Mouse (Mus musculus) hindbrain, postnatal 0 days (tissue): ENCODE measurements around the gene Nsmce4a. TPM values are rescaled to one million over a fixed set of nuclear protein-coding genes. Genes with fewer than 3 reads are reported as not detected.

Source experiments
- ATAC-seq: fragments of 200-750 bp; cut with Nextera tagmentation; 2 replicates; pipeline ENCODE4 v1.8.0; 2017; ENCODE audit warnings: mild to moderate bottlenecking, moderate TSS enrichment, moderate library complexity
- DNase-seq: peaks from one replicate; pipeline ENCODE4 v3.0.0-alpha.2; 2015; ENCODE audit warnings: low spot score
- H3K27ac ChIP-seq: fragments of 300-500 bp; sonication (generic); 2 replicates; pipeline ENCODE4 v1.5.1; 2014; ENCODE audit warnings: mild to moderate bottlenecking
- H3K27me3 ChIP-seq: fragments of 300-500 bp; sonication (generic); 2 replicates; pipeline ENCODE4 v1.6.1; 2014; ENCODE audit warnings: low read length, mixed read lengths; ENCODE audit not compliant: insufficient read depth
- H3K36me3 ChIP-seq: fragments of 300-500 bp; sonication (generic); 2 replicates; pipeline ENCODE4 v1.6.1; 2014; ENCODE audit warnings: low read length, mixed read lengths; ENCODE audit not compliant: insufficient read depth
- H3K4me1 ChIP-seq: fragments of 300-500 bp; sonication (generic); 2 replicates; pipeline ENCODE4 v1.6.1; 2014; ENCODE audit warnings: antibody characterized with exemption, low read length, mixed read lengths; ENCODE audit not compliant: insufficient read depth
- H3K4me2 ChIP-seq: fragments of 300-500 bp; sonication (generic); 2 replicates; pipeline ENCODE4 v1.6.1; 2014; ENCODE audit warnings: low read depth, mild to moderate bottlenecking, low read length, moderate library complexity, mixed read lengths
- H3K4me3 ChIP-seq: fragments of 300-500 bp; sonication (generic); 2 replicates; pipeline ENCODE4 v1.5.1; 2014; ENCODE audit warnings: low read length
- H3K9ac ChIP-seq: fragments of 300-500 bp; sonication (generic); replicated peaks from 2 replicates; pipeline ENCODE4 v1.6.1; 2014; ENCODE audit warnings: mild to moderate bottlenecking, low read length, moderate library complexity, mixed read lengths
- H3K9me3 ChIP-seq: fragments of 300-500 bp; sonication (generic); 2 replicates; pipeline ENCODE4 v1.6.1; 2016; ENCODE audit warnings: low read length, mixed read lengths
- CTCF ChIP-seq: IDR thresholded peaks from 2 replicates; pipeline ENCODE4 v1.5.1; 2016; ENCODE audit warnings: antibody characterized with exemption, control low read depth, low read depth
- WGBS: fragments of 180-500 bp; shearing (Covaris S2); extraction: QIAGEN DNeasy Blood & Tissue Kit; methylation state at CpG from one replicate; pipeline ENCODE4 v1.1.7; 2014; 5-methylcytosine and 5-hydroxymethylcytosine counted together
- polyA plus RNA-seq: library from polyadenylated mRNA; unstranded; fragments of >200 nt; fragmentation: Nextera tagmentation; extraction: Ambion mirVana; gene quantifications from 2 replicates; pipeline ENCODE4 v1.2.1, GENCODE M21; 2015
- total RNA-seq: library from RNA; depleted of rRNA; stranded (reverse); fragments of >200 nt; gene quantifications from 2 replicates; pipeline ENCODE4 v1.2.3, GENCODE M21; 2014; rRNA removed

Gene Nsmce4a
- total and polyA plus RNA-seq, 2 experiments from 2014 or later, result 42.0 to 82.3 TPM

DNA sequence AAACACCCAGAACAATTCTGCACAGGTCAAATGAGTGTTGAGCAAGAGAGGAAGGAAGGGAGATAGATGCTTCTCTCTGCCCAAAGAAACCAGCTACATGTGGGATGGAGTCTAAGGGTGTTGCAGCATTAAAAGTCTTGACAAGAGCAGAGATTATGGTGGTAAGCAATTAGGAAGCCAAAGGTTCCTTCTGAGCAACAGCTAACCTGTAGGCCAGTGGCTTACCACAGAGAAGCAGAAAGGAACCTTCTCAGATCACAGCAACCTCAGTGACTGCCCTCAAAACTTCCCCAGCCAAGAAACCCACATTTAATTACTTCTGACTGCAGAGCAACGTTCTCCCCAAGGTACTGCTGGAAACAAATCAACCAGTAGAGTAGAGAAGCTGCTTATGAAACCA is 71.4 kb downstream of the Nsmce4a start:
- TF ChIP-seq CTCF, result no peak
- ATAC-seq, result no peak
- DNase-seq, result no peak
- Histone ChIP-seq H3K4me2 (no peak overlapping the region), H3K27me3 (no peaks in the 10 kb centered on the region), H3K4me1 (no peaks in the 10 kb centered on the region), H3K27ac (no peak overlapping the region), H3K9me3 (no peaks in the 10 kb centered on the region), H3K4me3 (no peak overlapping the region), H3K9ac (no peak overlapping the region), H3K36me3 (peaks cover 29% of the 10 kb centered on the region)
- WGBS, result 61% methylated on average over 1 of the region's 1 CpGs

DNA sequence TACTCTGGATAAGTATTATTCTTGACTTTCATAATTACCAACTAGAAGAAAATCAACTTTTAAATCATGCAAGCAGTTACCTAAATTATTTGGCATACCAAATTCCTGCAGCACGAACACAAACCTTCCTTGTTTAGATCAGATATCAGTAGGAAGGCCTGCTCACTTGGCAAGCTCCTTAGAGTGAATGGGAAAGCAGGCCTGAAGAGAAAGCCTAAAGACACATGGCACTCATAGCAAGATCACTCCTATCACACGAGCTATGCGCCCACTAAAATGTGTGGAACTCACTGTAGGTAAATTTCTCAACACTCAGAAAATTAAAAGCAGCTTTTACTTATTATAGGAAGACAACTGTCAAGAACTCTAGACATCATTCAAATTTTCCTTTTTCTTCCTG is 79.6 kb downstream of the Nsmce4a start:
- H3K4me2 ChIP-seq, result no peak overlapping the region
- H3K36me3 ChIP-seq, result 0 out of 2 replicates have a peak, but pooled peaks cover 3% of the 10 kb centered on the region
- no peak for ATAC-seq
- H3K4me1 ChIP-seq, result no peaks in the 10 kb centered on the region
- no peaks in the 10 kb centered on the region for H3K9me3 ChIP-seq
- no peaks in the 10 kb centered on the region for H3K27me3 ChIP-seq
- 72% methylated on average over 3 of the region's 3 CpGs for WGBS
- H3K27ac ChIP-seq, result no peak overlapping the region
- no peak for DNase-seq
- H3K9ac ChIP-seq, result no peak overlapping the region
- TF ChIP-seq CTCF, result no peak
- no peak overlapping the region for H3K4me3 ChIP-seq

DNA sequence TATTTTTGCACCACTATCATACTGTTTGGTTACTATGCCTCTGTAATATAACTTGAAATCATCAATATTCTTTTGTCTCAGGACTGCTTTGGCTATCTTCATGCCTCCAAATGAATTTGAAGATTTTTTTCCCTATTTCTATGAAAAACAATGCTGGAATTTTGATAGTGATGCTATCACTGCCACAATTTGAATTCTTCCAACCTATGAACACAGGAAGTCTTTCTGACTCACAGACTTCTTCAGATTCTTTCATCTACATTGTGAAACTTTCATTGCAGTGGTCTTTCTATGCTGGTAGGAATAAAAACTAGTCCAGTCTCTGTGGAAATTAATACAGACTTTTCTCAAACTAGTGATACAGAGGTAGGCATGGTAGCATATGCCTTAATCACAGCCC is 80.9 kb downstream of the Nsmce4a start:
- Histone ChIP-seq H3K4me3 (no peak overlapping the region), H3K27ac (no peak overlapping the region), H3K27me3 (no peaks in the 10 kb centered on the region), H3K9ac (no peak overlapping the region), H3K36me3 (no peaks in the 10 kb centered on the region), H3K4me1 (no peaks in the 10 kb centered on the region), H3K4me2 (no peak overlapping the region), H3K9me3 (no peaks in the 10 kb centered on the region)
- ATAC-seq, result no peak
- TF ChIP-seq CTCF, result no peak
- DNase-seq, result no peak

Other genes starting within 250 kb of the Nsmce4a start
- gene Ate1, start 52.7 kb downstream of the Nsmce4a start, total RNA-seq, result 47.2 and 48.0 TPM in 2 replicates
- gene Ate1, start 52.7 kb downstream of the Nsmce4a start, polyA plus RNA-seq, result 116 and 119 TPM in 2 replicates
- gene Tacc2, start 4.3 kb upstream of the Nsmce4a start, total RNA-seq, result 37.9 and 38.4 TPM in 2 replicates
- gene Tacc2, start 4.3 kb upstream of the Nsmce4a start, polyA plus RNA-seq, result 46.0 and 51.8 TPM in 2 replicates
- not detected in 2 replicates for gene Btbd16, start 201.0 kb upstream of the Nsmce4a start, total RNA-seq
- gene Btbd16, start 201.0 kb upstream of the Nsmce4a start, polyA plus RNA-seq, result 0.10 and 0.18 TPM in 2 replicates